Mouse (Mus musculus) megakaryocyte, embryonic 14.5 days (primary cell): ENCODE data around the gene Cemip. TPM values are rescaled to one million over a fixed set of nuclear protein-coding genes. Genes with fewer than 3 reads are reported as not detected.

Source experiments
- H3K27me3 ChIP-seq: replicated peaks from 2 replicates; pipeline ENCODE3; 2012; ENCODE audit warnings: inconsistent platforms
- H3K36me3 ChIP-seq: replicated peaks from 2 replicates; pipeline ENCODE3; 2012; ENCODE audit warnings: low read length, inconsistent platforms, mixed read lengths
- H3K4me1 ChIP-seq: 2 replicates; pipeline ENCODE4 v1.6.1; 2012; ENCODE audit warnings: inconsistent platforms
- H3K4me3 ChIP-seq: replicated peaks from 2 replicates; pipeline ENCODE3; 2012; ENCODE audit warnings: moderate library complexity, mild to moderate bottlenecking, inconsistent platforms
- H3K9me3 ChIP-seq: 2 replicates; pipeline ENCODE4 v1.6.1; 2012; ENCODE audit warnings: inconsistent platforms
- FLI1 ChIP-seq: IDR thresholded peaks from 2 replicates; pipeline ENCODE4 v1.6.1; 2012; ENCODE audit warnings: low read length, inconsistent platforms, mixed read lengths
- GATA1 ChIP-seq: IDR thresholded peaks from 3 replicates; pipeline ENCODE4 v1.6.1; 2012; ENCODE audit warnings: mixed read lengths, low read length, inconsistent platforms, borderline replicate concordance
- polyA plus RNA-seq: library from polyadenylated mRNA; stranded (reverse); fragments of >175 nt; gene quantifications from 2 replicates; pipeline ENCODE4 v1.2.3, GENCODE M21; 2012; ENCODE audit warnings: low replicate concordance; ENCODE audit not compliant: insufficient read depth

Cemip gene
- polyA plus RNA-seq, 1 experiment = 1.2 TPM

DNA sequence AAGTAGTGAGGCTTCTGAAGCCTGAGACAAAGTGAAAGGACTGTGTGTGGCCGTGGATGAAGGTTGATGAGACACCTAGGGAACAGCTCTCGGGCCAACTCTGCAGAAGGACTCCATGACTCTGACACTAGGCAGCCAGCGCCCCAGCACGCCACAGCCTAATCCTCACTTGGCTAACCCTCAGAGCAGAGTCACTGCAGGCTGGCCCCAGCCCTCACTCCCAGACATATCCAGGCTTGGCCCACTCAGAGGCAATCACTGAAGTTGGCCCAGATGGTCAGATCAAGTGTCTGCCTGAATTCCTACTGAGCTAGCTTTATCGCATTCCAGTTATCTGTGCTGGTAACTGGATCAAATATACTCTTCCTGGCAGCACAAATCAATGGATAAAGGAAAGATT is 17.4 kb downstream of the Cemip start:
- Histone ChIP-seq H3K4me1 (peaks cover 3% of the 10 kb centered on the region; the same call in 1 of the 2 replicates), H3K27me3 (peaks cover 12% of the 10 kb centered on the region), H3K9me3 (peaks cover 3% of the 10 kb centered on the region; the same call in 1 of the 2 replicates), H3K4me3 (no peak overlapping the region), H3K36me3 (no peaks in the 10 kb centered on the region)
- TF ChIP-seq FLI1 (no peak), GATA1 (no peak)

DNA sequence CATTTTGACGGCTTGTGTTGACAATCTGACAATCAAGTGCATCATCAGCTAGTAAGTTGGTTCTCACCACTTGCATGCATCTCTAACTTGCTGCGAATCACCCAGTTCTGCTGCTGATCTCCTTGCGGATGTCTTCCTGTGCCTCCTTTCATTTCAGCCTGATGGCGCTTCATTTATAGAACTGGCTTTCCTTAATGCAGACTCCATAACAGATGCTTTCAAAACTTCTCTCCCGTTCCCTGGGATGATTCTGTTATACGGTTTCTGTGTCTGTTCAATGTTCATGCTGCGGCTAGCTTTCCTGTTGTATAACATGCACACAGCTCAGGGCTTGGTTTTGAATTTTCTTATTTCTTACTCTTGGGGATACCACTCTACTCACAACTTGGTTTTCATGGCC is 26.5 kb downstream of the Cemip start:
- no peaks in the 10 kb centered on the region for H3K36me3 ChIP-seq

DNA sequence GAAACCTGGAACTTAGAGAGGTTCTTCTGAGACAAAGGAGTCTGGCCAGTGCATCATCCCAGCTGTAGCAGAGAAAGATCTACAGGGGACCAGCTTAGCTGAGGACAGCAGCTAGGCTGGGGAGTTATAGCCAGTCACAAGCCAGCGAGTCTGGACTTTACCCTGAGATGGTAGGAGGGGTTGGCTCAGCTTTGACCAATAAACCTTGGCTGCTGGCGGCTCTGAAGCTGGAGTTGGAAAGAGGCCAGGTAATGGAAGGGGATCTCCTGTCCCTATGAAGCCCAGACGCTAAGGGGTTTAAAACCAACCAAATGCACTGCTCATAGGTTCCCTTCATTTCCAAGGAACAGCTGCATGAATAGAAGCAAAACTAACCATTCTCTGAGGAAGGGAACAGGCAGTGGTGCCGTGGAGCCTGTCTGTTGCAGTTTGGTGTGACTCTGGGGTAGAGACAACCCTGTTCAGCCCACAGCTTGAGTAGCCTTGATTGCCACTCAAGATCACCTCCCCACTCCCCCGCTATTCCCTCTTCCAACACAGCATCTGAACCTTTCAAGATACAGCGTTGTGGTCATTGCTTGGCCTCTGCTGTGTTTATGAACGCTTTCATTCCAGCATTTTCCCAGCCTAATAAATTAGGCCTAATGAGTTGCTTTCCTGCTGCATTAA is 30.2 kb downstream of the Cemip start:
- H3K4me3 ChIP-seq = no peak overlapping the region
- TF ChIP-seq FLI1 (no peak), GATA1 (no peak)
- H3K9me3 ChIP-seq = no peaks in the 10 kb centered on the region
- peaks cover 11% of the 10 kb centered on the region for H3K27me3 ChIP-seq
- no peaks in the 10 kb centered on the region for H3K36me3 ChIP-seq
- peaks cover 4% of the 10 kb centered on the region for H3K4me1 ChIP-seq

More for the DNA sequence above, 26.5 kb downstream of the Cemip start:
- H3K4me3 ChIP-seq = no peak overlapping the region
- no peaks in the 10 kb centered on the region for H3K4me1 ChIP-seq
- peaks cover 9% of the 10 kb centered on the region for H3K27me3 ChIP-seq
- H3K9me3 ChIP-seq = no peaks in the 10 kb centered on the region
- no peak for TF ChIP-seq FLI1
- TF ChIP-seq GATA1 = no peak

DNA sequence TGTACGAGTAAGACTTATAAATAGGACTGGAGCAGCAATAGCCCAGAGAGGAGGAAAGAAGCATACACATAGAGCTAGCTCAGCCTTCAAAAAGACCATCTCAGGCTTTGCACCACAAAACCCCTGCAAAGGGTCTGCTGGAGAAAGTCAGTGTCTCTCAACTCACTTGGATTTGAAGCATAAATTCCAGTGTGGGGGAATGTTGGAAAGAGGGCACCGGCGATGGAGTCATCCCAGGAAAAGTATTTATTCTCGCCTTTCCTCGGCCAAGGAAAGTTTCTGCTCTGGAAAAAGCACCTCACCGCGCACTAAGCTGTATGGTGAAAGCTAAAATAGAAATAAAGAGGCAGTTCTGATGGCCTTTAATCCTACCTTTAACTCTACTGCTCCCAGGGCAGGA is 32.4 kb downstream of the Cemip start:
- Histone ChIP-seq H3K27me3 (peaks cover 11% of the 10 kb centered on the region), H3K4me1 (peaks cover 5% of the 10 kb centered on the region), H3K36me3 (no peaks in the 10 kb centered on the region), H3K9me3 (no peaks in the 10 kb centered on the region), H3K4me3 (no peak overlapping the region)
- no peak for TF ChIP-seq GATA1
- no peak for TF ChIP-seq FLI1

DNA sequence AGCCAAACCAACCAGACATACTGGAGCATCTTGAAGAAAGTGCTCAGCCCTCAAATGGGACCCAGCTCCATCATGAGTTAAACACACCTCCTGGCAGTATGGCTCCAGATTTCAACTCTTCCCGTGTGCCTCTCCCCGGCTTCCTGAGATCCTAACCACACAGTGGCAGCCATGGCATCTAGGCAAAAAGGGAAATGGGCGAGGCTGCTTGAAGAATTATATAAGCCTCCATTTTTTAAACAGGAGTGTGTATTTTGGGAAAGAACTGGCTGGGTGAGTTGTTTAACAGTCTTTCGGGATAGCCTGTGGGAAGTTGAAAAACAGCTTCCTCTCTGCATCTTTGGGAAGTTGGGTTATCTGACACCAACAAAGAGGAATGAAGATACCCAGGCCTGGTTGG is 34.9 kb downstream of the Cemip start:
- Histone ChIP-seq H3K4me1 (peaks cover 5% of the 10 kb centered on the region), H3K27me3 (peaks cover 11% of the 10 kb centered on the region), H3K9me3 (peaks cover 6% of the 10 kb centered on the region), H3K36me3 (no peaks in the 10 kb centered on the region), H3K4me3 (no peak overlapping the region)
- no peak for TF ChIP-seq FLI1
- TF ChIP-seq GATA1 = no peak

DNA sequence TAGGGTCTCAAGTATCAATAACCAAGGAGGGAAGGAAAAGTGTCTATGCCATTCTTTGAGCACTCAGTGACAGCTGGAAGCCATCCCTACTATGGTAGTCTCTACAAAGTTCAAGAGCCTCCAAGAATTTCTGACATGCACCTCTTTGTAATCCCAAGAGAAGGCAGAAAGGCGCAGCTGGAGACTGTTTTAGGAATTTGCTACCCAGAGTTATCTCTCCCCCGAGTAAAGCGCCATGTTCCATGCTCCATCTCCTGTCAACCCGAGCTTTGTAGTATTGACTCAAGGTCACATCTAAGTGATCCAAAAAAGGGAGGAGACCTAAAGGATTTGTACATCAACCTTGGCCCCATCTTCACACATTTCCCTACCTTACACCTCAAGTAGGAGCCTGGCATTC is 40.8 kb downstream of the Cemip start:
- TF ChIP-seq GATA1 (no peak), FLI1 (no peak)
- peaks cover 14% of the 10 kb centered on the region for H3K27me3 ChIP-seq
- H3K4me3 ChIP-seq = no peak overlapping the region
- H3K36me3 ChIP-seq = no peaks in the 10 kb centered on the region
- no peaks in the 10 kb centered on the region for H3K4me1 ChIP-seq
- H3K9me3 ChIP-seq = peaks cover 6% of the 10 kb centered on the region

DNA sequence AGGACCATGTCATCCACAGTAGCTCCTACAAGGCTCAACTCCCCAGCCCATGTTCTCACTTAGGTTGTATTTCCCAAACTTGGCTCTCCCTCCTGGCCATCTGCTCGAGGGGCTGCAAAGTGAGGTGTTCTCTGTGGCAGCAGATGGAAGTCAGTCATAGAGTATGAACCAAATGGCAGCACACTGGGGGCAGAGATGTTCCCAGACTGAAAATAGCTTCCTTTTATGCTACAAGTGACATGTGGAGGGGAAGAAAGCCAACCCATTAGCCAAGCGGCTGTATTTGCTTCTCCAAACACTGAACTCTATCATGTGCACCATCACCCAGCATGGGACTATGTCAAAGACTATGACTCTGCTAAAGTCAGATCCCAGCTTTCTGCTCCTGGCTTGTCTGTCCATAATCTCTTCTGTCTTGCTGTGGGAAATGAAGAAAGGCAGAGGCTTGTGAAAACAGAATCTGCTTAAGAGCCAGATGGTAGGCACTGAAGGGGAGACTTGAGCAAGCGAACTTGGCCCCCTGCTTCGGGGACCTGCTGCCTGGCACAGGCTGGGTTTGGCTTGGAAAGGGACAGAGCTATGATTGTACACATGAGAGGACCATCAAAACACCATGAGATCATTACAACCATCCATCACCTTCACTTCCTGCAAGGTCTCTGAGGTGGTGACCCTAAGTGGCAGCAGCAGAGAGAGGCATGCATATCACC is 41.6 kb downstream of the Cemip start:
- no peaks in the 10 kb centered on the region for H3K4me1 ChIP-seq
- H3K9me3 ChIP-seq = peaks cover 6% of the 10 kb centered on the region
- no peaks in the 10 kb centered on the region for H3K36me3 ChIP-seq
- no peak for TF ChIP-seq GATA1
- no peak for TF ChIP-seq FLI1
- peaks cover 14% of the 10 kb centered on the region for H3K27me3 ChIP-seq
- no peak overlapping the region for H3K4me3 ChIP-seq

DNA sequence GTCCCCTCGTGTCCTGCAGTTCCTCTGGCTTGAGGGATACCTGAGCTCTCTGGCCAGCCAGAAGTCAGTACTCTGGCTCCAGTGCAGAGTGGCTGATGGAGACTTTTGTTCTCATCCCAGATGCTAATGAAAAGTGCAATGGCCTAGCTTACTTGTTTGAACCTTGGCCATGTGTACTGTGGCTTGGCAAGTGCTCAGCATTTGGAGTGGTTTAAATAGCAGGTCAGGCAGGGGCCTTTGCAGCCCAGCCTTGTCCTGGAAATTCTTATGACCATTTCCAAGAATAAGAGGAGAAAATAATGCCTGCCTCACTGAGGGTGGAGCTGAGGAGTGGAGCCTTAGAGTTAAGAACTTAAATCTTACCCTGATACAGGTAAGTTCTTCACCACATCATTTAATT is 43.6 kb downstream of the Cemip start:
- no peaks in the 10 kb centered on the region for H3K4me1 ChIP-seq
- no peaks in the 10 kb centered on the region for H3K36me3 ChIP-seq
- H3K4me3 ChIP-seq = no peak overlapping the region
- H3K27me3 ChIP-seq = peaks cover 19% of the 10 kb centered on the region
- H3K9me3 ChIP-seq = no peaks in the 10 kb centered on the region
- no peak for TF ChIP-seq FLI1
- TF ChIP-seq GATA1 = no peak

DNA sequence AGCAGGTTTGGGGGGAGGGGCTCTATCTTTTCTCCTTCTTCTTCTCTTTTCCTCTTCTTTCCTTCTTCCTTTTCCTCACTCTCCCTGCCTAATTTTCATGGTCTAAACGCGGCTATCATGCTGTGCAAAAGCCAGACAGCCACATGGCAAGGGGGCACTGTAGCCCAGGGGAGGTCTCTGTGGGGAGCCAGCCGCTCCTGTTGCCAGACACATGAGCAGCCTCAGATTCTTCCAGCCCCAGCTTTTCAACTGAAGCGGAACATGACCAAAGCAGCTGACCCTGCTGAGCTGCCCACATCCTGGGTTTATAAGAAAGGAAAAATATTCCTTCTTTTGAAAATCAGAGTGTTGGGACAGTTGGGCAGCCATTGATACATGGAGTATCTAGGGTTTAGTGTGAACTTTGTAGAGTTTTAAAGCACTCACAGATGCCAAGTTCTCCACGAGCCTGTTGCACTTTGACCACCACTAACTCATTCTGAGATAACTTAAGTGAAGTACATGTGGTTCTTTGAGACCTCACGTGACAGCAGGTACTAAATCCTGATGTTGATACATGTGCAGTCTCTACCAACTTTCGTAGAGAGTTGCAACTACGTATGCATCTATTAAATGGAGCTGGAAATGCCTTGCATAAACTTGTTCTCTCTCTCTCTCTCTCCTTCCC is 46.3 kb downstream of the Cemip start:
- Histone ChIP-seq H3K4me3 (no peak overlapping the region), H3K4me1 (no peaks in the 10 kb centered on the region), H3K27me3 (peaks cover 28% of the 10 kb centered on the region), H3K36me3 (no peaks in the 10 kb centered on the region), H3K9me3 (no peaks in the 10 kb centered on the region)
- TF ChIP-seq FLI1 (no peak), GATA1 (no peak)

DNA sequence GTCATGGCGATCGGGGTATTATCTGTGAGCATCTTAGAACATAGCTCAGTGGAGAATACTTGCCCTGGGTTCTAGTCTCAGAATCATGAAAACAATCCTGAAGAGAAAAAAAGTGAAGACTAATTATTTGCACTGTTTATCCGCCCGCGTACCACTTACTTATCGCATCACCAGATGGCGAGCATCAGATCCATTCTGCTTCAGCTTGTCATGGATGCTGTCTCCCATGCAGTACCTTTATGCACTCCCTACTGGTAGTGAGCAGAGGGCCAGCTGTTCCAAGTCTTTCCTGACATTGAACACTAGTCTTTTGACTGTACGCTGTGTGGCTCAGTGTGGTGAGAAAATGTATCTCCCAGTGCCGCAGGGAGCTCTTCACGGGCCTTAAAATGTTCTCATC is 47.7 kb downstream of the Cemip start:
- Histone ChIP-seq H3K4me3 (no peak overlapping the region), H3K9me3 (no peaks in the 10 kb centered on the region), H3K27me3 (peaks cover 33% of the 10 kb centered on the region), H3K4me1 (peaks cover 1% of the 10 kb centered on the region), H3K36me3 (no peaks in the 10 kb centered on the region)
- TF ChIP-seq GATA1 (no peak), FLI1 (no peak)
